Mouse (Mus musculus) midbrain, postnatal 0 days (tissue): ENCODE measurements around the gene Cfap43. TPM values are rescaled to one million over a fixed set of nuclear protein-coding genes. Genes with fewer than 3 reads are reported as not detected.
A peak's percentile ranks its signal among the peaks of the same experiment; 100 is the strongest.

Experiments used
- ATAC-seq: fragments of 200-750 bp; cut with Nextera tagmentation; 2 replicates; pipeline ENCODE4 v1.8.0; 2017; ENCODE audit warnings: moderate number of reproducible peaks, mild to moderate bottlenecking, moderate TSS enrichment, moderate library complexity; ENCODE audit not compliant: low FRiP score
- DNase-seq: peaks from one replicate; pipeline ENCODE4 v3.0.0-alpha.2; 2015; ENCODE audit warnings: low spot score
- H3K27ac ChIP-seq: fragments of 300-500 bp; sonication (generic); 2 replicates; pipeline ENCODE4 v1.5.1; 2014; ENCODE audit warnings: low read depth, mild to moderate bottlenecking, low read length, mixed read lengths
- H3K27me3 ChIP-seq: fragments of 300-500 bp; sonication (generic); 2 replicates; pipeline ENCODE4 v1.6.1; 2014; ENCODE audit warnings: low read length, control low read depth, mixed read lengths; ENCODE audit not compliant: insufficient read depth
- H3K36me3 ChIP-seq: fragments of 300-500 bp; sonication (generic); 2 replicates; pipeline ENCODE4 v1.6.1; 2014; ENCODE audit warnings: low read length, control low read depth, mixed read lengths; ENCODE audit not compliant: insufficient read depth
- H3K4me1 ChIP-seq: fragments of 300-500 bp; sonication (generic); 2 replicates; pipeline ENCODE4 v1.6.1; 2014; ENCODE audit warnings: mild to moderate bottlenecking, control low read depth, antibody characterized with exemption, low read length, mixed read lengths; ENCODE audit not compliant: insufficient read depth
- H3K4me2 ChIP-seq: fragments of 300-500 bp; sonication (generic); 2 replicates; pipeline ENCODE4 v1.6.1; 2014; ENCODE audit warnings: low read depth, mild to moderate bottlenecking, low read length, mixed read lengths; ENCODE audit not compliant: poor library complexity, severe bottlenecking
- H3K4me3 ChIP-seq: fragments of 300-500 bp; sonication (generic); 2 replicates; pipeline ENCODE4 v1.5.1; 2014; ENCODE audit warnings: low read depth, mild to moderate bottlenecking, low read length, moderate library complexity
- H3K9ac ChIP-seq: fragments of 300-500 bp; sonication (generic); replicated peaks from 2 replicates; pipeline ENCODE4 v1.6.1; 2014; ENCODE audit warnings: mild to moderate bottlenecking, low read length, moderate library complexity, mixed read lengths; ENCODE audit not compliant: poor library complexity, severe bottlenecking
- H3K9me3 ChIP-seq: fragments of 300-500 bp; sonication (generic); 2 replicates; pipeline ENCODE4 v1.6.1; 2016; ENCODE audit warnings: low read length, control low read depth
- CTCF ChIP-seq: IDR thresholded peaks from 2 replicates; pipeline ENCODE4 v1.5.1; 2016; ENCODE audit warnings: antibody characterized with exemption, mild to moderate bottlenecking
- WGBS: fragments of 180-500 bp; shearing (Covaris S2); extraction: QIAGEN DNeasy Blood & Tissue Kit; methylation state at CpG from one replicate; pipeline ENCODE4 v1.1.7; 2014; 5-methylcytosine and 5-hydroxymethylcytosine counted together
- polyA plus RNA-seq: library from polyadenylated mRNA; unstranded; fragments of >200 nt; fragmentation: Nextera tagmentation; extraction: Ambion mirVana; gene quantifications from 2 replicates; pipeline ENCODE4 v1.2.1, GENCODE M21; 2015
- total RNA-seq: library from RNA; depleted of rRNA; stranded (reverse); fragments of >200 nt; gene quantifications from 2 replicates; pipeline ENCODE4 v1.2.3, GENCODE M21; 2014

The Cfap43 gene
- total and polyA plus RNA-seq, 2 experiments from 2014 or later, result 2.6 to 4.2 TPM

GRCm38 (mm10) chr19:47731071-47731881 is 187.8 kb downstream of the Cfap43 start, which contains the start of gene Sfr1:
Gene Sfr1 (plus strand): TSS chr19:47731682.
- under 1% methylated on average over 63 of the region's 72 CpGs for WGBS
- Histone ChIP-seq H3K27ac (peak within 1 kb of the TSS; percentile 92), H3K4me3 (peak within 1 kb of the TSS; percentile 66), H3K4me2 (peak within 1 kb of the TSS; percentile 81), H3K4me1 (no peaks in the 10 kb centered on the region), H3K9me3 (no peaks in the 10 kb centered on the region), H3K27me3 (no peaks in the 10 kb centered on the region), H3K36me3 (peaks cover 14% of the 10 kb centered on the region), H3K9ac (peak within 1 kb of the TSS; percentile 74)
- peak; percentile 68 for TF ChIP-seq CTCF
- DNase-seq (peak; percentile 98), ATAC-seq (peak; percentile 98)

GRCm38 (mm10) chr19:47730691-47731070 is 188.4 kb downstream of the Cfap43 start:
- Histone ChIP-seq H3K4me1 (no peaks in the 10 kb centered on the region), H3K27me3 (no peaks in the 10 kb centered on the region), H3K9me3 (no peaks in the 10 kb centered on the region), H3K36me3 (peaks cover 9% of the 10 kb centered on the region), H3K4me2 (peak overlapping the region; percentile 81), H3K9ac (peak overlapping the region; percentile 63), H3K27ac (peak overlapping the region; percentile 91), H3K4me3 (peak overlapping the region; percentile 66)
- ATAC-seq (peak; percentile 45), DNase-seq (peak; percentile 78)
- whole genome bisulfite sequencing, result under 1% methylated on average over 12 of the region's 12 CpGs
- no peak for TF ChIP-seq CTCF

GRCm38 (mm10) chr19:47725643-47726140 is 193.4 kb downstream of the Cfap43 start:
- DNase-seq, result no peak
- Histone ChIP-seq H3K9ac (no peak overlapping the region), H3K4me1 (no peaks in the 10 kb centered on the region), H3K36me3 (no peaks in the 10 kb centered on the region), H3K27ac (no peak overlapping the region), H3K4me3 (no peak overlapping the region), H3K4me2 (no peak overlapping the region), H3K9me3 (no peaks in the 10 kb centered on the region), H3K27me3 (no peaks in the 10 kb centered on the region)
- no peak for TF ChIP-seq CTCF
- 60% methylated on average over 7 of the region's 7 CpGs for WGBS
- ATAC-seq, result no peak

- H3K27ac ChIP-seq, result no peak overlapping the region
- ATAC-seq, result no peak
- no peaks in the 10 kb centered on the region for H3K4me1 ChIP-seq
- 83% methylated on average over 4 of the region's 4 CpGs for WGBS
- no peak overlapping the region for H3K4me3 ChIP-seq
- H3K4me2 ChIP-seq, result no peak overlapping the region
- H3K9ac ChIP-seq, result no peak overlapping the region
- no peak for TF ChIP-seq CTCF
- H3K36me3 ChIP-seq, result no peaks in the 10 kb centered on the region
- H3K27me3 ChIP-seq, result no peaks in the 10 kb centered on the region
- no peaks in the 10 kb centered on the region for H3K9me3 ChIP-seq
- no peak for DNase-seq
These were observed 194.2 kb downstream of the Cfap43 start for GRCm38 (mm10) chr19:47724903-47725302.

- H3K4me2 ChIP-seq, result no peak overlapping the region
- H3K9ac ChIP-seq, result no peak overlapping the region
- H3K9me3 ChIP-seq, result no peaks in the 10 kb centered on the region
- no peaks in the 10 kb centered on the region for H3K4me1 ChIP-seq
- H3K4me3 ChIP-seq, result no peak overlapping the region
- no peaks in the 10 kb centered on the region for H3K27me3 ChIP-seq
- no peak for ATAC-seq
- no peak for TF ChIP-seq CTCF
- 83% methylated on average over 6 of the region's 6 CpGs for WGBS
- DNase-seq, result no peak
- no peak overlapping the region for H3K27ac ChIP-seq
- no peaks in the 10 kb centered on the region for H3K36me3 ChIP-seq
These were observed 196.6 kb downstream of the Cfap43 start for GRCm38 (mm10) chr19:47722471-47722870.

GRCm38 (mm10) chr19:47719147-47719546 is 199.9 kb downstream of the Cfap43 start:
- ATAC-seq (no peak), DNase-seq (no peak)
- no peak for TF ChIP-seq CTCF
- Histone ChIP-seq H3K4me3 (no peak overlapping the region), H3K9ac (no peak overlapping the region), H3K27me3 (no peaks in the 10 kb centered on the region), H3K4me1 (no peaks in the 10 kb centered on the region), H3K36me3 (no peaks in the 10 kb centered on the region), H3K27ac (no peak overlapping the region), H3K4me2 (no peak overlapping the region), H3K9me3 (no peaks in the 10 kb centered on the region)
- 91% methylated on average over 3 of the region's 3 CpGs for WGBS
